Mouse (Mus musculus) midbrain, embryonic 14.5 days (tissue): ENCODE results near the gene Tinagl1. TPM values are rescaled to one million over a fixed set of nuclear protein-coding genes. Genes with fewer than 3 reads are reported as not detected.

Experiments used
- ATAC-seq: fragments of 200-750 bp; cut with Nextera tagmentation; 2 replicates; pipeline ENCODE4 v1.8.0; 2017; ENCODE audit warnings: moderate number of reproducible peaks, moderate library complexity; ENCODE audit not compliant: low FRiP score, low TSS enrichment
- DNase-seq: peaks from one replicate; pipeline ENCODE4 v3.0.0-alpha.2; 2015
- H3K27ac ChIP-seq: fragments of 300-500 bp; sonication (generic); replicated peaks from 2 replicates; pipeline ENCODE4 v1.5.1; 2014; ENCODE audit warnings: mild to moderate bottlenecking, low read depth, low read length, moderate library complexity
- H3K27me3 ChIP-seq: fragments of 300-500 bp; sonication (generic); 2 replicates; pipeline ENCODE4 v1.6.1; 2014; ENCODE audit warnings: low read length, control low read depth, mixed read lengths; ENCODE audit not compliant: control insufficient read depth, insufficient read depth
- H3K36me3 ChIP-seq: fragments of 300-500 bp; sonication (generic); 2 replicates; pipeline ENCODE4 v1.6.1; 2014; ENCODE audit warnings: low read length, control low read depth; ENCODE audit not compliant: control insufficient read depth, insufficient read depth
- H3K4me1 ChIP-seq: fragments of 300-500 bp; sonication (generic); 2 replicates; pipeline ENCODE4 v1.6.1; 2014; ENCODE audit warnings: mild to moderate bottlenecking, antibody characterized with exemption, low read length, control low read depth; ENCODE audit not compliant: control insufficient read depth, insufficient read depth
- H3K4me2 ChIP-seq: fragments of 300-500 bp; sonication (generic); 2 replicates; pipeline ENCODE4 v1.6.1; 2014; ENCODE audit warnings: mild to moderate bottlenecking, low read length, moderate library complexity
- H3K4me3 ChIP-seq: fragments of 300-500 bp; sonication (generic); replicated peaks from 2 replicates; pipeline ENCODE4 v1.5.1; 2014; ENCODE audit warnings: low read depth, low read length
- H3K9ac ChIP-seq: fragments of 300-500 bp; sonication (generic); replicated peaks from 2 replicates; pipeline ENCODE4 v1.6.1; 2014; ENCODE audit warnings: mild to moderate bottlenecking, low read length, moderate library complexity
- H3K9me3 ChIP-seq: fragments of 300-500 bp; sonication (generic); 2 replicates; pipeline ENCODE4 v1.6.1; 2016; ENCODE audit warnings: low read length, control low read depth, mixed read lengths; ENCODE audit not compliant: control insufficient read depth
- WGBS: fragments of 180-500 bp; shearing (Covaris S2); extraction: QIAGEN DNeasy Blood & Tissue Kit; methylation state at CpG from one replicate; pipeline ENCODE4 v1.1.7; 2014; 5-methylcytosine and 5-hydroxymethylcytosine counted together
- polyA plus RNA-seq: library from polyadenylated mRNA; unstranded; fragments of >200 nt; fragmentation: Nextera tagmentation; extraction: Ambion mirVana; gene quantifications from 2 replicates; pipeline ENCODE4 v1.2.1, GENCODE M21; 2014

Tinagl1 gene
- polyA plus RNA-seq, 1 experiment from 2014 or later: 1.7 TPM

DNA sequence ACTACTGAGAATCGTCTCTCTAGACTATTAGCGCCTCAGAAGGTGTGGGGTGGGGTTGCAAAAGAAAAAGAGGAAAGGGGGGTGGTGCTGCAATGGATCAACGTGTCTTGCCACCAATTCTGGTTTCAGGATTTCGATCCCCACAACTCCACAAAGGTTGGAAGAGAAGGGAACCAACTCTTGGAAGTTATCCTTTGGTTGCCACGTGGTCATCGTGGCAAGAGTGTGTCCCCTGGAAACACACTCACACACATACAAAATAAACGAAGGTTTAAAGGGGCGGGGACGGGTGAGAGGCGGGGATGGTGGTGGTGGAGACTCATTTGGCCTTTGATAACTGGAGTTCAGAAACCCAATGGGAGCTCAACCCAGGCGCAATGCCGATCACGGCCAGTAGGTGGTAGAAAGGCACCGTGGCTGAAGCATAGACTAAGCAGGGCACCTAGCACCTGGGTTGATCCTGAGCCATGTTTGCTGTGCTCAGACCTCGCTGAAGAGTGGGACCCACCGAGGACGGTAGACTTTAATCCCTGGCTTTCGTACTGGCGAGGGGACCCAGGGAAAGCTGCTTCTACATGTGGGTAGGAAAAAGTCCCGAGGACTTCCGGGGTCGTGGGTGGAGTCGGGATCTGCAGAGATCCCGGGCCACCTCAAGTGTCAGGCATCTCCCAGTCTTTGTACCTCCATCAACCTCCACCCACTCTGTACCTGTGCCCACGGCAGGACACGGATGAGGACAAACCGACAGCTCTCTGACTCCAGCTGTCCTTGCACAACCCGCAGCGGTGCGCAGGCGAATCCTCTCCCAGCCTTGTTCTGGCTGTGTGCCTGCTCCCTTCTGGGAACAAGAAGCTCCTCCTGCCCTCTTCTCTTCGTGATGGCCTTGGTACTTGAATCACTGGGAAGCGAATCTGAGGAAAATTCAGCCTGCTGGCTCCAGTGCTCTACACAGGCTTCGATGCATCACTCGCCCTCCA is 24.1 kb upstream of the Tinagl1 start:
- ATAC-seq (peak; percentile 37; the same call in 1 of the 2 replicates), DNase-seq (peak; percentile 92)
- H3K27ac ChIP-seq: no peak overlapping the region
- no peaks in the 10 kb centered on the region for H3K36me3 ChIP-seq
- H3K4me1 ChIP-seq: no peaks in the 10 kb centered on the region
- H3K4me3 ChIP-seq: peak overlapping the region; percentile 29
- WGBS: 19% methylated on average over 35 of the region's 35 CpGs
- H3K9ac ChIP-seq: peak overlapping the region; percentile 39; the same call in 1 of the 2 replicates
- no peaks in the 10 kb centered on the region for H3K27me3 ChIP-seq
- H3K9me3 ChIP-seq: no peaks in the 10 kb centered on the region
- peak overlapping the region; percentile 58 for H3K4me2 ChIP-seq

DNA sequence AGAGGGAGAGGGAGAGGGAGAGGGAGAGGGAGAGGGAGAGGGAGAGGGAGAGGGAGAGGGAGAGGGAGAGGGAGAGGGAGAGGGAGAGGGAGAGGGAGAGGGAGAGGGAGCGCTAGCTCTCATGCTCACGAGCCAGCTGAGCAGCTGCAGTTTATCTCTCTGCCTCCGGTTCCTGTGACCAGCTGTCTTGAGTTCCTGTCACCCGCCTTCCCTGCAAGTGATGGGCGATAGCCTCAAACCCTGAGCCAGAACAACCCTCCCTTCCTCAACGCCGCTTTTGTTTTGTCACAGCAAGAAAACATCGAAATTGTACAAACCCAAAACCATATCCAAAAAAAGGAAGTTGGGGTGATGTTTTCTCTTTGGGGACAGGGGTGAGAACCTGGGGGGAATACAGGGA is 21.6 kb upstream of the Tinagl1 start:
- H3K27ac ChIP-seq: no peak overlapping the region
- H3K4me1 ChIP-seq: no peaks in the 10 kb centered on the region
- no peak overlapping the region for H3K9ac ChIP-seq
- 80% methylated on average over 8 of the region's 8 CpGs for WGBS
- no peak overlapping the region for H3K4me2 ChIP-seq
- H3K27me3 ChIP-seq: no peaks in the 10 kb centered on the region
- no peaks in the 10 kb centered on the region for H3K36me3 ChIP-seq
- ATAC-seq (no peak), DNase-seq (no peak)
- no peak overlapping the region for H3K4me3 ChIP-seq
- no peaks in the 10 kb centered on the region for H3K9me3 ChIP-seq

DNA sequence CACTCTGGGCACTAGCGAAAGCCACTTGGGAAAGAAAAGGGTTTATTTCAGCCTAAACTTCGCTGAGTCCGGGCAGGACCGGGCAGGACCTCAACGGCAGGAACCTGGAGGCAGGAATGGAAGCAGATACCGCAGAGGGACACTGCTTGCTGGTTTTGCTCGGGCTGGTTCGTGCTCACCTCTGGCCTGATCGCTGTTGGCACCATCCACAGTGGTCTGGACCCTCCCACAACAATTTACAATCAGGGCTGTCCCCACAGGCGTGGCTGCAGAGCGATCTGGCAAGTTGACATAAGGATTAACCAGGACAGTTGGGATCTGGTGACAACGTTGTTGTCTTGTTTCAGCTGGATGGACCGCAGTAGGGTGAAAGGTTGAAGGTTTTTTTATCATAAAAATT is 21.0 kb upstream of the Tinagl1 start:
- H3K27me3 ChIP-seq: no peaks in the 10 kb centered on the region
- no peaks in the 10 kb centered on the region for H3K36me3 ChIP-seq
- H3K9me3 ChIP-seq: no peaks in the 10 kb centered on the region
- no peak for DNase-seq
- H3K4me2 ChIP-seq: no peak overlapping the region
- H3K4me1 ChIP-seq: no peaks in the 10 kb centered on the region
- no peak overlapping the region for H3K9ac ChIP-seq
- 73% methylated on average over 13 of the region's 13 CpGs for WGBS
- no peak for ATAC-seq
- no peak overlapping the region for H3K27ac ChIP-seq
- no peak overlapping the region for H3K4me3 ChIP-seq

DNA sequence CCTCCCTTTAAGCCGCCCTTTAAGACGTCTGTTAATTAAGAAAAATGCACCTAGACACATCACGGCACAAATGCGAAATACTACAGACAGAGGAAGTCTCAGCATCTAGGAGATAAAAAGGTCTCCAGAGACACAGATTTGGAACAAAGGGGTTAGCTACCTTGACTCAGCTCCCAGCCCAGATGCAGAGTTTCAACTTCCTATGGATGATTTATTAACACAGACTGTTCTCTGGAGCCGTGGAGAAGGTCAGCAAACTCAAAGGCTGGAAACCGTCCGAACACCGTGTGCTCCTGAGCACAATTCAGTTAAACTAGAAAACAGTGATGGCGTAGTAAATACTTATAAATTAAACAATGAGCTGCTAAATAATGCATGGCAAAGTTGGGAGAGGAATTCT is 17.3 kb upstream of the Tinagl1 start:
- no peaks in the 10 kb centered on the region for H3K9me3 ChIP-seq
- H3K27me3 ChIP-seq: no peaks in the 10 kb centered on the region
- no peak overlapping the region for H3K4me3 ChIP-seq
- 0 out of 2 replicates have a peak overlapping the region, but pooled peaks have one; percentile 2 for H3K27ac ChIP-seq
- ATAC-seq (no peak), DNase-seq (peak; percentile 46)
- 57% methylated on average over 9 of the region's 9 CpGs for WGBS
- H3K36me3 ChIP-seq: no peaks in the 10 kb centered on the region
- H3K4me1 ChIP-seq: 0 out of 2 replicates have a peak, but pooled peaks cover 3% of the 10 kb centered on the region
- H3K9ac ChIP-seq: no peak overlapping the region
- no peak overlapping the region for H3K4me2 ChIP-seq

DNA sequence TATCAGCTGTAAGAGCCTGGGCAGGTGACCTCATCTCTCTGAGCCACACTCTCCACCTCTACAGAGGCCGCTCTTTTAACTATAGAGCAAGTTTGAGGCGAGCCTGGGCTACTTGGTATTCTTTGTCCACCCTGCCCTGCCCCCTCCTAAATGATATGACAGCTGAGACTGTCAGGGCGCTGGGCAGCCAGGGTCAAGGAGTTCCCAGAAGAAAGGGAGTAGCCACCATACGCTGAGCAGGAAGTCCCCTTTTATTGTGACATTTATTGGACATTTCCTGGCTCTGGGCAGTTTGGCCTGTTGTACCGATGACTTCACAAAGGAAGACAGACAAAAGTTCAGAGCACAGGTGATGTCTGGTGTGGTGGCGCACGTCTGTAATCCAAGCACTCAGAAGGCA is 14.7 kb upstream of the Tinagl1 start:
- no peak overlapping the region for H3K4me3 ChIP-seq
- H3K4me1 ChIP-seq: 0 out of 2 replicates have a peak, but pooled peaks cover 3% of the 10 kb centered on the region
- no peak overlapping the region for H3K27ac ChIP-seq
- no peaks in the 10 kb centered on the region for H3K27me3 ChIP-seq
- 69% methylated on average over 7 of the region's 7 CpGs for WGBS
- H3K9me3 ChIP-seq: no peaks in the 10 kb centered on the region
- no peak overlapping the region for H3K4me2 ChIP-seq
- no peaks in the 10 kb centered on the region for H3K36me3 ChIP-seq
- no peak overlapping the region for H3K9ac ChIP-seq
- DNase-seq (no peak), ATAC-seq (no peak)

DNA sequence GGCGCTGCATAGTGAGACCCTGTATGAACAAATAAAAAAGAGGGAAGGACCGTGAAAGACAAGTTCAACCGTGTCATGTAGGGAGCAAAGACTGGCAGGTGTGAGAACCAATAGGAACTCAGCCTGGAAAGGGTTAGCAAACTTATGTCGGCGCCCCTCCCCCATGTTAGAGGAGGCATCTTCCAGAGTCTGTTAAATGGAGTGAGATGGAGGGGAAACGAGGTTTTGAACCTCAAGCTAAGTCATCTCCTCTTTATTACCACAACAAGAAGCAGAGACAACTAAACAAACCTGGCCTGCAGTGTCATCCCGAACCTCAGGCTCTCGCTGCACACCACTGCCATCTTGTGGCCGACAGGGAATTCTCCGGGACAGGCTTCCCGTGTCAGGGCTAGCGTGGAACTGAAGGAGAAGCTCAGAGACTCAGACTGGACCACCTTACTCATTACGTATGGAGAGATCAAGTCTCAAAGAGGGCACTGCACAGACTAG is 13.9 kb upstream of the Tinagl1 start:
- ATAC-seq: peak; percentile 43; the same call in 1 of the 2 replicates
- H3K4me3 ChIP-seq: 0 out of 2 replicates have a peak overlapping the region, but pooled peaks have one; percentile 17
- 4% methylated on average over 13 of the region's 13 CpGs for WGBS
- 0 out of 2 replicates have a peak, but pooled peaks cover 3% of the 10 kb centered on the region for H3K4me1 ChIP-seq
- H3K4me2 ChIP-seq: peak overlapping the region; percentile 36
- no peak overlapping the region for H3K27ac ChIP-seq
- no peaks in the 10 kb centered on the region for H3K9me3 ChIP-seq
- H3K9ac ChIP-seq: no peak overlapping the region
- H3K36me3 ChIP-seq: no peaks in the 10 kb centered on the region
- H3K27me3 ChIP-seq: no peaks in the 10 kb centered on the region
- peak; percentile 93 for DNase-seq

DNA sequence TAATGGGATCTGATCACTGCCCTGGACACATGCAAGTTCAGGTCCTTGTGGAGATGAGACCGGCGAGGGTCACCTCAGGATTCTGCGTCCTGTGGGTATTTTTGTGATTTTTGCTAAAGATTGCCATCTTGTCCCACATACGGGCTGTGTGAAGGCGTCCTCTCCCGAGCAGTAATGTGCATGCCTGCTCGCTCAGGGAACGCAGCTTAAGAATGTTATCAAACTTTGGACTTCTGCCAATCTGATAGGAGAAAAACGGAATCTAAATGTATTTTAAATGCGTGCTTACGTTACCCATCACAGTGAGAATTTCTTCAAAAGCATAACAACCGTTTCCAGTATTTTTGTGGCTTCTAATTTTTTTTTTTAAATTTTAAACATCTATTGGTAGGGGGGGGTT is 12.0 kb upstream of the Tinagl1 start:
- Histone ChIP-seq H3K27ac (no peak overlapping the region), H3K4me1 (0 out of 2 replicates have a peak, but pooled peaks cover 3% of the 10 kb centered on the region), H3K9me3 (no peaks in the 10 kb centered on the region), H3K27me3 (no peaks in the 10 kb centered on the region), H3K9ac (no peak overlapping the region), H3K4me2 (no peak overlapping the region), H3K36me3 (no peaks in the 10 kb centered on the region), H3K4me3 (no peak overlapping the region)
- DNase-seq (no peak), ATAC-seq (no peak)
- WGBS: 77% methylated on average over 12 of the region's 12 CpGs

DNA sequence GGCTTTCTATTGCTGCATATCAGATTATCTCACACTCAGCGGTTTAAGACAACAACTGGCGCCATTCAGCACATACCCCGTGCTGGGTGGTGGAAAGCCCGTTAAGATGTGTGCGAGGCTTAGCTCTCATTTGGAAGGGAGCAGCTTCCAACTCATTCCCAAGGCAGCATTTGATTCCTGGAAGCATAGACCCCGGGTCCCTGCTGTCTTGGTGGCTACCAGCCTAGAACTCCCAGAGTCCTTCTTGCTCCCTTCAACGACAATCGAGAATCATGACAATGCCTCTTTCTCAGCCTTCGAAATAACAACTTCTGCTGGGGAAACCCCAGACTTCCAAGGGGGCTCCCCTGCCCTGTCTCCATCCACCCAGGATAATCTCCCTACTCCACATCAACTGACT is 11.5 kb upstream of the Tinagl1 start:
- H3K36me3 ChIP-seq: no peaks in the 10 kb centered on the region
- H3K4me1 ChIP-seq: 0 out of 2 replicates have a peak, but pooled peaks cover 3% of the 10 kb centered on the region
- no peak overlapping the region for H3K27ac ChIP-seq
- DNase-seq: no peak
- no peaks in the 10 kb centered on the region for H3K9me3 ChIP-seq
- WGBS: 69% methylated on average over 9 of the region's 9 CpGs
- no peak for ATAC-seq
- H3K4me2 ChIP-seq: no peak overlapping the region
- no peaks in the 10 kb centered on the region for H3K27me3 ChIP-seq
- H3K9ac ChIP-seq: no peak overlapping the region
- no peak overlapping the region for H3K4me3 ChIP-seq
